Mouse (Mus musculus) brain, embryonic 14.5 days (tissue): ENCODE data around the gene Gm49721.
"Not testable (repeated sequence)": the region's sequence is repeated elsewhere in the genome, so short reads cannot be mapped to it uniquely, and the experiment has no call there.

ENCODE experiments used
- CTCF ChIP-seq: fragments of 200-500 bp; IDR thresholded peaks from 2 replicates; pipeline ENCODE4 v1.5.1; 2012; ENCODE audit warnings: inconsistent platforms, mild to moderate bottlenecking, moderate library complexity, borderline replicate concordance; ENCODE audit not compliant: insufficient read depth, insufficient read length; ENCODE audit errors: extremely low read depth
- POLR2A ChIP-seq: fragments of 200-500 bp; IDR thresholded peaks from 2 replicates; pipeline ENCODE4 v1.6.1; 2012; ENCODE audit warnings: mild to moderate bottlenecking, inconsistent platforms, borderline replicate concordance; ENCODE audit not compliant: poor library complexity, insufficient read depth, insufficient read length, severe bottlenecking; ENCODE audit errors: extremely low read depth

GRCm38 (mm10) chr17:7009901-7010300 lies 31.2 kb downstream of the Gm49721 start:
- not testable (repeated sequence) for TF ChIP-seq CTCF, POLR2A
